Mouse (Mus musculus): ENCODE results near the gene Pwwp2a.

Gene Pwwp2a

GRCm38 (mm10) chr11:43681472-43682414 lies at the start of gene Pwwp2a:
Gene Pwwp2a, plus strand, starts transcription at chr11:43681998.
- DNase-seq: peak; percentile 99

GRCm38 (mm10) chr11:43632566-43632965 lies 49.2 kb upstream of the Pwwp2a start:
- DNase-seq: no peak

- DNase-seq: no peak
Measured at GRCm38 (mm10) chr11:43633165-43633564, 48.6 kb upstream of the Pwwp2a start.

- DNase-seq: no peak
Measured at GRCm38 (mm10) chr11:43633658-43634401, 48.0 kb upstream of the Pwwp2a start.

- DNase-seq: no peak
Measured at GRCm38 (mm10) chr11:43636761-43637160, 45.0 kb upstream of the Pwwp2a start.

- DNase-seq: no peak
Measured at GRCm38 (mm10) chr11:43638486-43638885, 43.3 kb upstream of the Pwwp2a start.

- no peak for DNase-seq
Measured at GRCm38 (mm10) chr11:43643180-43643591, 38.6 kb upstream of the Pwwp2a start.

GRCm38 (mm10) chr11:43645286-43645685 lies 36.5 kb upstream of the Pwwp2a start:
- DNase-seq: no peak

- DNase-seq: no peak
Measured at GRCm38 (mm10) chr11:43653051-43653475, 28.7 kb upstream of the Pwwp2a start.

- DNase-seq: no peak
Measured at GRCm38 (mm10) chr11:43656464-43656863, 25.3 kb upstream of the Pwwp2a start.

- DNase-seq: no peak
Measured at GRCm38 (mm10) chr11:43658010-43658409, 23.8 kb upstream of the Pwwp2a start.

- peak; percentile 14 for DNase-seq
Measured at GRCm38 (mm10) chr11:43667038-43667745, 14.6 kb upstream of the Pwwp2a start.

GRCm38 (mm10) chr11:43682415-43683217 lies 818 bp downstream of the Pwwp2a start:
- DNase-seq: peak; percentile 72

GRCm38 (mm10) chr11:43688850-43689249 lies 7.1 kb downstream of the Pwwp2a start:
- peak; percentile 64 for DNase-seq

GRCm38 (mm10) chr11:43696623-43697022 lies 14.8 kb downstream of the Pwwp2a start:
- DNase-seq: no peak

- DNase-seq: no peak
Measured at GRCm38 (mm10) chr11:43698621-43699020, 16.8 kb downstream of the Pwwp2a start.

GRCm38 (mm10) chr11:43700291-43700690 lies 18.5 kb downstream of the Pwwp2a start:
- no peak for DNase-seq

GRCm38 (mm10) chr11:43703552-43703951 lies 21.8 kb downstream of the Pwwp2a start:
- no peak for DNase-seq

GRCm38 (mm10) chr11:43705751-43706150 lies 24.0 kb downstream of the Pwwp2a start:
- DNase-seq: peak; percentile 71

GRCm38 (mm10) chr11:43708409-43708808 lies 26.6 kb downstream of the Pwwp2a start:
- no peak for DNase-seq

- DNase-seq: peak; percentile 83
Measured at GRCm38 (mm10) chr11:43712178-43712577, 30.4 kb downstream of the Pwwp2a start.

GRCm38 (mm10) chr11:43723411-43723810 lies 41.6 kb downstream of the Pwwp2a start:
- DNase-seq: no peak

Measured in cerebellum, adult 9-10 months (tissue).